Mouse (Mus musculus): ENCODE data around the gene Rnf150.

DNA sequence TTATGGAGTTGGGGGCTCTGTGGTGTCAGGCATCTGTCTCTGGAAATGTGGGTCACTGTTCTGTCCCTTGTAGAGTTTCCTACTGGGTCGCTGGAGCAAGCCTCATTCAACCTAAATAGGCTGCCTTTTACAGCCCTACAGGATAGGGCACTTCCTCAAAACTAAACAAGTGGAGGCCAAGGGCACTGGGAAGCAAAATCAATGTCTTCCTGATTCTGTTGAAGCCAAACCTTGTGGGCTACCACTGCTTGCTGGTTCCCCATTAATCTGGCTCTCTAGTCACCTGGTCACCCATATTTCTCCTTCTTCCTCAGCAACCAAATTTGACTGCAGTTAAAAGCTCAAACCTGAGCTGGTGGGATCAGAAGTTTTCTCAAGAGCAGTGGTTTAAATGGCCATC, 19.5 kb upstream of the Rnf150 start:
- TF ChIP-seq CTCF (IDR thresholded peaks at IDR 0.05; ENCODE audit: low read depth, low read length) (no peak), POLR2A (IDR thresholded peaks at IDR 0.05; ENCODE audit: borderline replicate concordance, low read depth, low read length) (no peak)
